Mouse (Mus musculus): ENCODE results near the gene Cdt1. TPM values are rescaled to one million over a fixed set of nuclear protein-coding genes. Genes with fewer than 3 reads are reported as not detected.

Cdt1 gene
- polyA plus RNA-seq (2015; fragmentation: Nextera tagmentation; extraction: Ambion mirVana), result 39.3 and 40.2 TPM in 2 replicates

DNA sequence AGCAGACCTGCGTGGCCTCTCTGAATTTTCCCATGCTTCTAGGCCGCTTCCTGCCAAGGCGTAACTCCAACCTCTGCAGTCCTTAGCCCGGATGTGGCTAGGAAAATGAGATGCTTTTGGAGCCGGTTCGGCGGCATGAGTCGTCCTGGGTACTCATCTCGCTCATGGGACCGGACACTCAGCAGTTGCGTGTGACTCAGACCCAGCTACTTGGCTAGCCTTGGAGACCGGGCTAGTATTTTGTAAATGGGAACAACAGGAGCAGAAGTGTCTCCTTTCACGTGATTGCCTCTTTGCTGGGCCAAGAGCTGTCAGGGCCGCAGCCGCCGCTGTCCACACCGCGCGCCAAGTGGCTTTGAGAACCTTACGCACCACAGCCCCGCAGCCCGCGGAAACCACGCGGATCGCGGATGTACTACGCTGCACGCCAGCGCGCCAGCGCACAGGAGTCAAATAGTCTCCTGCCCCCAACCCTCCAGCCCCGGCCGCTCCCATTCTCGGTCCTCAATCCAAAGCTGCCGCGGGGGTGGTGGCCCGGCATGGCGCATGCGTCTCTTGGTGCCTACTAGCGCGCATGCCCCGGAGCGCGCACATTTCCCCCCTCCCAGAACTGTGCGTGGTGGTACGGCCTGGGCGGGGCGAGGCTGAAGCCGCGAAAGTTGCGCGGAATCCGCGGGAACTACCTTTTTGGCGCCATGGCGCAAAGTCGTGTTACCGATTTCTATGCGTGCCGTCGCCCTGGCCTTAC lies at the start of gene Cdt1:
TSS of gene Cdt1 (plus strand) at position 655 of the 748 bp plus-strand sequence.
- Histone ChIP-seq H3K9ac (peak within 1 kb of the TSS; percentile 93), H3K4me2 (replicated peaks) (peak within 1 kb of the TSS; percentile 80), H3K27ac (peak within 1 kb of the TSS; percentile 89), H3K27me3 (no peaks in the 10 kb centered on the region), H3K9me3 (no peaks in the 10 kb centered on the region), H3K4me3 (peak within 1 kb of the TSS; percentile 88), H3K4me1 (peaks cover 24% of the 10 kb centered on the region), H3K36me3 (peaks cover 34% of the 10 kb centered on the region)
- WGBS, result under 1% methylated on average over 61 of the region's 62 CpGs
- ATAC-seq (ENCODE audit: low FRiP score, low read depth), result peak; percentile 96

DNA sequence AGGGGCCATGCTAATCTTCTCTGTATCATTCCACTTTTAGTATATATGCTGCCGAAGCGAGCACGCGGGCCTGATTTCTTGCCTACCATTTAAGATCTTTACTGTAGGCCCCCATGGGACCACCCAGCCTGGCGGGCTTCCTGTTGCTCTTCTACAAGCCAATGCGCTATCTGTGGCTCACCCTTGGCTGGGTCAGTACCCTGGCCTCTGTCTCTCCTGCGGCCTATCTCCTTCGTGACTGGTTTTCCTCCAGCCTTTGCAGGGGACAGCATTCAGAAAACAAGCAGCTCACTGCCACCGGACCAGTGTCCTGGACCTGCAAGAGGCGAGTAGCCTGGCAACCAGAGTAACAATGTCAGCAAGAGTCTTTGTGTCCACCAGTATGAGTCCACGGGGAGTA lies 47.2 kb upstream of the Cdt1 start:
- ATAC-seq (ENCODE audit: low FRiP score, low read depth), result no peak
- H3K9ac ChIP-seq, result no peak overlapping the region
- no peaks in the 10 kb centered on the region for H3K36me3 ChIP-seq
- WGBS, result 84% methylated on average over 11 of the region's 11 CpGs
- H3K4me1 ChIP-seq, result peaks cover 57% of the 10 kb centered on the region
- H3K4me2 ChIP-seq (replicated peaks), result no peak overlapping the region
- H3K27me3 ChIP-seq, result no peaks in the 10 kb centered on the region
- no peak overlapping the region for H3K4me3 ChIP-seq
- H3K9me3 ChIP-seq, result no peaks in the 10 kb centered on the region
- H3K27ac ChIP-seq, result peak overlapping the region; percentile 22; the same call in 1 of the 2 replicates

- Histone ChIP-seq H3K9ac (peak overlapping the region; percentile 19), H3K36me3 (peaks cover 2% of the 10 kb centered on the region; the same call in 1 of the 2 replicates), H3K27me3 (no peaks in the 10 kb centered on the region), H3K4me2 (replicated peaks) (peak overlapping the region; percentile 48), H3K4me1 (peaks cover 64% of the 10 kb centered on the region), H3K27ac (peak overlapping the region; percentile 67; the same call in 1 of the 2 replicates), H3K9me3 (no peaks in the 10 kb centered on the region), H3K4me3 (peak overlapping the region; percentile 0; the same call in 1 of the 2 replicates)
- 0 out of 2 replicates have a peak, but pooled peaks have one; percentile 16 for ATAC-seq (ENCODE audit: low FRiP score, low read depth)
- WGBS, result 39% methylated on average over 14 of the region's 14 CpGs
Measured at GRCm38 (mm10) chr8:122522796-122523651, 44.8 kb upstream of the Cdt1 start.

- 10% methylated on average over 23 of the region's 23 CpGs for WGBS
- H3K4me2 ChIP-seq (replicated peaks), result peak overlapping the region; percentile 48
- peak; percentile 42; the same call in 1 of the 2 replicates for ATAC-seq (ENCODE audit: low FRiP score, low read depth)
- no peaks in the 10 kb centered on the region for H3K27me3 ChIP-seq
- H3K36me3 ChIP-seq, result peaks cover 7% of the 10 kb centered on the region
- no peaks in the 10 kb centered on the region for H3K9me3 ChIP-seq
- peak overlapping the region; percentile 0; the same call in 1 of the 2 replicates for H3K4me3 ChIP-seq
- peaks cover 56% of the 10 kb centered on the region for H3K4me1 ChIP-seq
- H3K9ac ChIP-seq, result peak overlapping the region; percentile 19
- H3K27ac ChIP-seq, result peak overlapping the region; percentile 67; the same call in 1 of the 2 replicates
Measured at GRCm38 (mm10) chr8:122523652-122524360, 44.0 kb upstream of the Cdt1 start.

- Histone ChIP-seq H3K36me3 (peaks cover 7% of the 10 kb centered on the region), H3K27ac (peak overlapping the region; percentile 67; the same call in 1 of the 2 replicates), H3K27me3 (no peaks in the 10 kb centered on the region)
Measured at GRCm38 (mm10) chr8:122524506-122524905, 43.3 kb upstream of the Cdt1 start.

GRCm38 (mm10) chr8:122525004-122525403 lies 42.8 kb upstream of the Cdt1 start:
- Histone ChIP-seq H3K9ac (peak overlapping the region; percentile 35; the same call in 1 of the 2 replicates), H3K9me3 (no peaks in the 10 kb centered on the region), H3K4me1 (peaks cover 51% of the 10 kb centered on the region), H3K36me3 (peaks cover 7% of the 10 kb centered on the region), H3K4me2 (replicated peaks) (no peak overlapping the region), H3K27ac (peak overlapping the region; percentile 28; the same call in 1 of the 2 replicates), H3K27me3 (no peaks in the 10 kb centered on the region), H3K4me3 (no peak overlapping the region)
- no peak for ATAC-seq (ENCODE audit: low FRiP score, low read depth)
- WGBS, result 81% methylated on average over 6 of the region's 6 CpGs

More at GRCm38 (mm10) chr8:122524506-122524905, 43.3 kb upstream of the Cdt1 start:
- no peak for ATAC-seq (ENCODE audit: low FRiP score, low read depth)
- H3K9me3 ChIP-seq, result no peaks in the 10 kb centered on the region
- H3K4me1 ChIP-seq, result peaks cover 54% of the 10 kb centered on the region
- no peak overlapping the region for H3K4me3 ChIP-seq
- WGBS, result 74% methylated on average over 6 of the region's 6 CpGs
- H3K4me2 ChIP-seq (replicated peaks), result peak overlapping the region; percentile 48
- peak overlapping the region; percentile 19 for H3K9ac ChIP-seq

- ATAC-seq (ENCODE audit: low FRiP score, low read depth), result no peak
- WGBS, result 67% methylated on average over 3 of the region's 3 CpGs
- Histone ChIP-seq H3K9ac (peak overlapping the region; percentile 48; the same call in 1 of the 2 replicates), H3K36me3 (peaks cover 7% of the 10 kb centered on the region), H3K4me2 (replicated peaks) (no peak overlapping the region), H3K27me3 (no peaks in the 10 kb centered on the region), H3K4me1 (peaks cover 51% of the 10 kb centered on the region), H3K9me3 (no peaks in the 10 kb centered on the region), H3K4me3 (no peak overlapping the region), H3K27ac (peak overlapping the region; percentile 58; the same call in 1 of the 2 replicates)
Measured at GRCm38 (mm10) chr8:122526084-122526483, 41.7 kb upstream of the Cdt1 start.

- Histone ChIP-seq H3K36me3 (peaks cover 7% of the 10 kb centered on the region), H3K27me3 (no peaks in the 10 kb centered on the region), H3K9me3 (no peaks in the 10 kb centered on the region), H3K4me1 (peaks cover 51% of the 10 kb centered on the region), H3K27ac (peak overlapping the region; percentile 58; the same call in 1 of the 2 replicates), H3K4me2 (replicated peaks) (no peak overlapping the region), H3K9ac (peak overlapping the region; percentile 48; the same call in 1 of the 2 replicates), H3K4me3 (no peak overlapping the region)
- 62% methylated on average over 7 of the region's 7 CpGs for WGBS
- ATAC-seq (ENCODE audit: low FRiP score, low read depth), result no peak
Measured at GRCm38 (mm10) chr8:122526526-122527170, 41.2 kb upstream of the Cdt1 start.

GRCm38 (mm10) chr8:122527937-122528336 lies 39.9 kb upstream of the Cdt1 start:
- WGBS, result 97% methylated on average over 3 of the region's 3 CpGs
- no peaks in the 10 kb centered on the region for H3K9me3 ChIP-seq
- peaks cover 46% of the 10 kb centered on the region for H3K4me1 ChIP-seq
- no peak overlapping the region for H3K4me2 ChIP-seq (replicated peaks)
- H3K27ac ChIP-seq, result no peak overlapping the region
- no peak overlapping the region for H3K4me3 ChIP-seq
- no peak overlapping the region for H3K9ac ChIP-seq
- H3K36me3 ChIP-seq, result peaks cover 7% of the 10 kb centered on the region
- ATAC-seq (ENCODE audit: low FRiP score, low read depth), result no peak
- H3K27me3 ChIP-seq, result no peaks in the 10 kb centered on the region

GRCm38 (mm10) chr8:122529159-122529558 lies 38.7 kb upstream of the Cdt1 start:
- Histone ChIP-seq H3K27me3 (no peaks in the 10 kb centered on the region), H3K4me1 (peaks cover 38% of the 10 kb centered on the region), H3K27ac (no peak overlapping the region), H3K4me2 (replicated peaks) (no peak overlapping the region), H3K4me3 (no peak overlapping the region), H3K9ac (no peak overlapping the region), H3K36me3 (peaks cover 8% of the 10 kb centered on the region), H3K9me3 (no peaks in the 10 kb centered on the region)
- 91% methylated on average over 4 of the region's 4 CpGs for WGBS
- ATAC-seq (ENCODE audit: low FRiP score, low read depth), result no peak

- Histone ChIP-seq H3K36me3 (peaks cover 16% of the 10 kb centered on the region), H3K4me1 (peaks cover 17% of the 10 kb centered on the region), H3K9me3 (no peaks in the 10 kb centered on the region), H3K4me2 (replicated peaks) (no peak overlapping the region), H3K9ac (no peak overlapping the region), H3K4me3 (no peak overlapping the region), H3K27me3 (no peaks in the 10 kb centered on the region), H3K27ac (no peak overlapping the region)
- WGBS, result 86% methylated on average over 8 of the region's 8 CpGs
- ATAC-seq (ENCODE audit: low FRiP score, low read depth), result no peak
Measured at GRCm38 (mm10) chr8:122531312-122531711, 36.5 kb upstream of the Cdt1 start.

Measured in limb, embryonic 13.5 days (tissue).